Mouse (Mus musculus) MEL (cell line): ENCODE measurements at regions not wholly inside any gene's neighbourhood (a gene's known extent, or its start where the extent isn't known, plus 50 kb on each side); places are given as distances from the start of the nearest gene placed in this dataset.

Source experiments
- DNase-seq: peaks from one replicate; pipeline ENCODE4 v3.0.0; 2011; ENCODE audit warnings: low read depth, low spot score
- H3K27ac ChIP-seq: 2 replicates; pipeline ENCODE4 v1.5.1; 2012; ENCODE audit warnings: low read depth, mild to moderate bottlenecking, control low read depth, low read length, moderate library complexity; ENCODE audit not compliant: control insufficient read depth
- H3K27me3 ChIP-seq, 2 experiments: fragments of 150-350 bp in 1 of 2; sonication (generic) in 1 of 2; 2 replicates each; pipeline ENCODE4 v1.6.1; 2012; ENCODE audit warnings: low read length in 2 of 2, mild to moderate bottlenecking in 2 of 2, improper control_type of control experiment in 1 of 2, moderate library complexity in 1 of 2; ENCODE audit not compliant: insufficient read depth in 2 of 2, control insufficient read depth in 1 of 2
- H3K36me3 ChIP-seq, 2 experiments: 2 replicates each; pipeline ENCODE4 v1.6.1; 2012 to 2014; ENCODE audit warnings: low read length in 2 of 2, improper control_type of control experiment in 1 of 2, inconsistent platforms in 1 of 2, mild to moderate bottlenecking in 1 of 2; ENCODE audit not compliant: insufficient read depth in 2 of 2, control insufficient read depth in 1 of 2
- H3K4me1 ChIP-seq, 2 experiments: fragments of 150-350 bp in 1 of 2; sonication (generic) in 1 of 2; 2 replicates each; pipeline ENCODE4 v1.6.1; 2012; ENCODE audit warnings: low read length in 2 of 2, improper control_type of control experiment in 1 of 2, mild to moderate bottlenecking in 1 of 2; ENCODE audit not compliant: insufficient read depth in 2 of 2, control insufficient read depth in 1 of 2
- H3K4me3 ChIP-seq, 2 experiments: fragments of 150-350 bp in 1 of 2; sonication (generic) in 1 of 2; 2 replicates each; pipeline ENCODE4 v1.5.1; 2012; ENCODE audit warnings: low read depth in 2 of 2, low read length in 2 of 2, mild to moderate bottlenecking in 2 of 2, moderate library complexity in 2 of 2, control low read depth in 1 of 2, improper control_type of control experiment in 1 of 2; ENCODE audit not compliant: control insufficient read depth in 1 of 2, insufficient read depth in 1 of 2
- H3K79me2 ChIP-seq: 2 replicates; pipeline ENCODE4 v1.6.1; 2012; ENCODE audit warnings: mild to moderate bottlenecking, low read length, moderate library complexity; ENCODE audit not compliant: control insufficient read depth, poor library complexity, insufficient read depth
- H3K9ac ChIP-seq: 2 replicates; pipeline ENCODE4 v1.6.1; 2012; ENCODE audit warnings: low read depth, mild to moderate bottlenecking, control low read depth, low read length, moderate library complexity; ENCODE audit not compliant: control insufficient read depth, poor library complexity, severe bottlenecking
- H3K9me3 ChIP-seq: fragments of 150-350 bp; sonication (generic); replicated peaks from 2 replicates; pipeline ENCODE4 v1.6.1; 2012; ENCODE audit warnings: mild to moderate bottlenecking, low read length, improper control_type of control experiment, moderate library complexity; ENCODE audit not compliant: insufficient read depth
- CHD1 ChIP-seq: IDR thresholded peaks from 2 replicates; pipeline ENCODE4 v1.6.1; 2012; ENCODE audit warnings: low read depth, mild to moderate bottlenecking, inconsistent platforms, low read length, improper control_type of control experiment
- CHD2 ChIP-seq: IDR thresholded peaks from 2 replicates; pipeline ENCODE4 v1.6.1; 2011; ENCODE audit warnings: low read length, improper control_type of control experiment
- CTCF ChIP-seq, 3 experiments: IDR thresholded peaks in 2 of 3; conservative IDR thresholded peaks in 1 of 3; 2 replicates each; pipeline ENCODE4 v1.5.1; 2011 to 2012; ENCODE audit warnings: low read length in 3 of 3, low read depth in 2 of 3, mild to moderate bottlenecking in 2 of 3, improper control_type of control experiment in 1 of 3, inconsistent platforms in 1 of 3, mixed read lengths in 1 of 3, moderate library complexity in 1 of 3; ENCODE audit not compliant: control insufficient read depth in 1 of 3, insufficient read depth in 1 of 3, poor library complexity in 1 of 3, severe bottlenecking in 1 of 3
- E2F4 ChIP-seq: IDR thresholded peaks from 2 replicates; pipeline ENCODE4 v1.6.1; 2011; ENCODE audit warnings: low read depth, low read length, improper control_type of control experiment, borderline replicate concordance
- GABPA ChIP-seq: IDR thresholded peaks from 2 replicates; pipeline ENCODE4 v1.6.1; 2012; ENCODE audit warnings: low read depth, mild to moderate bottlenecking, inconsistent platforms, low read length, improper control_type of control experiment, moderate library complexity
- KAT2A ChIP-seq: conservative IDR thresholded peaks from 2 replicates; pipeline ENCODE4 v1.6.1; 2012; ENCODE audit warnings: low read depth, low read length, improper control_type of control experiment, inconsistent platforms
- MAFK ChIP-seq: IDR thresholded peaks from 2 replicates; pipeline ENCODE4 v1.6.1; 2011; ENCODE audit warnings: low read depth, mild to moderate bottlenecking, low read length, improper control_type of control experiment, borderline replicate concordance
- MAZ ChIP-seq: IDR thresholded peaks from 2 replicates; pipeline ENCODE4 v1.6.1; 2012; ENCODE audit warnings: low read depth, mild to moderate bottlenecking, inconsistent platforms, low read length, improper control_type of control experiment
- NRF1 ChIP-seq: IDR thresholded peaks from 2 replicates; pipeline ENCODE4 v1.6.1; 2014; ENCODE audit warnings: low read depth, mild to moderate bottlenecking, inconsistent platforms, low read length, improper control_type of control experiment, moderate library complexity; ENCODE audit not compliant: poor library complexity, insufficient read depth, severe bottlenecking
- POLR2A ChIP-seq, 2 experiments: IDR thresholded peaks; 2 replicates each; pipeline ENCODE4 v1.6.1; 2011 to 2012; ENCODE audit warnings: low read length in 2 of 2, mild to moderate bottlenecking in 2 of 2, control low read depth in 1 of 2, improper control_type of control experiment in 1 of 2, low read depth in 1 of 2, moderate library complexity in 1 of 2; ENCODE audit not compliant: control insufficient read depth in 1 of 2, insufficient read depth in 1 of 2, poor library complexity in 1 of 2
- POLR2AphosphoS5 ChIP-seq: IDR thresholded peaks from 2 replicates; pipeline ENCODE4 v1.6.1; 2012; ENCODE audit warnings: low read depth, borderline replicate concordance, mild to moderate bottlenecking, inconsistent platforms, low read length, moderate library complexity, mixed read lengths
- RCOR1 ChIP-seq: IDR thresholded peaks from 2 replicates; pipeline ENCODE4 v1.6.1; 2012; ENCODE audit warnings: low read depth, mild to moderate bottlenecking, inconsistent platforms, low read length, improper control_type of control experiment
- SIN3A ChIP-seq: IDR thresholded peaks from 2 replicates; pipeline ENCODE4 v1.6.1; 2012; ENCODE audit warnings: low read length, improper control_type of control experiment, inconsistent platforms
- SMC3 ChIP-seq: IDR thresholded peaks from 2 replicates; pipeline ENCODE4 v1.6.1; 2011; ENCODE audit warnings: low read depth, low read length, improper control_type of control experiment
- TAL1 ChIP-seq: IDR thresholded peaks from 2 replicates; pipeline ENCODE4 v1.6.1; 2012; ENCODE audit warnings: mild to moderate bottlenecking, inconsistent platforms, low read length, moderate library complexity, mixed read lengths
- TCF12 ChIP-seq: IDR thresholded peaks from 2 replicates; pipeline ENCODE4 v1.6.1; 2014; ENCODE audit warnings: low read depth, mild to moderate bottlenecking, inconsistent platforms, low read length, improper control_type of control experiment, moderate library complexity
- USF1 ChIP-seq: IDR thresholded peaks from 2 replicates; pipeline ENCODE4 v1.6.1; 2014; ENCODE audit warnings: low read depth, mild to moderate bottlenecking, inconsistent platforms, low read length, improper control_type of control experiment, moderate library complexity
- ZC3H11A ChIP-seq: IDR thresholded peaks from 2 replicates; pipeline ENCODE4 v1.6.1; 2012; ENCODE audit warnings: low read depth, mild to moderate bottlenecking, inconsistent platforms, low read length, improper control_type of control experiment
- ZKSCAN1 ChIP-seq: IDR thresholded peaks from 2 replicates; pipeline ENCODE4 v1.6.1; 2012; ENCODE audit warnings: low read depth, mild to moderate bottlenecking, inconsistent platforms, low read length, improper control_type of control experiment, moderate library complexity

GRCm38 (mm10) chr14:16109414-16109813 lies 139.7 kb upstream of the Ngly1 start:
- H3K4me1 ChIP-seq: no peaks in the 10 kb centered on the region
- no peaks in the 10 kb centered on the region for H3K27me3 ChIP-seq
- no peaks in the 10 kb centered on the region for H3K79me2 ChIP-seq
- no peaks in the 10 kb centered on the region for H3K9me3 ChIP-seq
- no peak overlapping the region for H3K9ac ChIP-seq
- H3K36me3 ChIP-seq: no peaks in the 10 kb centered on the region
- no peak overlapping the region for H3K4me3 ChIP-seq
- H3K27ac ChIP-seq: no peak overlapping the region
- DNase-seq: no peak
- no peak for TF ChIP-seq MAFK
- TF ChIP-seq KAT2A: no peak
- TF ChIP-seq TCF12: no peak
- TF ChIP-seq CHD2: no peak
- TF ChIP-seq SIN3A: no peak
- no peak for TF ChIP-seq SMC3
- no peak for TF ChIP-seq NRF1

- Histone ChIP-seq H3K9ac (no peak overlapping the region), H3K27me3 (no peaks in the 10 kb centered on the region)
- DNase-seq: no peak
- TF ChIP-seq POLR2AphosphoS5 (no peak), MAZ (no peak), CHD1 (no peak), KAT2A (no peak), ZKSCAN1 (no peak), TAL1 (no peak), USF1 (no peak), POLR2A (IDR thresholded peaks at IDR 0.05; ENCODE audit: control insufficient read depth in 1 of 2, insufficient read depth in 1 of 2, low read depth in 1 of 2, low read length in 2 of 2, poor library complexity in 1 of 2) (no peak), CTCF (IDR thresholded peaks at IDR 0.05 in 2 of 3, conservative IDR thresholded peaks at IDR 0.05 in 1 of 3; ENCODE audit: control insufficient read depth in 1 of 3, insufficient read depth in 1 of 3, low read depth in 2 of 3, low read length in 3 of 3, poor library complexity in 1 of 3, severe bottlenecking in 1 of 3) (no peak), ZC3H11A (no peak), GABPA (no peak), E2F4 (no peak), RCOR1 (no peak)
- TF ChIP-seq, all 39 proteins: peak for 0
- Histone ChIP-seq H3K4me1 (no peaks in the 10 kb centered on the region), H3K4me3 (no peak overlapping the region), H3K27ac (no peak overlapping the region), H3K36me3 (no peaks in the 10 kb centered on the region), H3K9me3 (no peaks in the 10 kb centered on the region), H3K79me2 (no peaks in the 10 kb centered on the region)
Observed at GRCm38 (mm10) chr14:16132672-16133071, 116.4 kb upstream of the Ngly1 start.
